Comparison of ENCODE assay signal across 8 mouse cellular contexts in the genomic region with DNA sequence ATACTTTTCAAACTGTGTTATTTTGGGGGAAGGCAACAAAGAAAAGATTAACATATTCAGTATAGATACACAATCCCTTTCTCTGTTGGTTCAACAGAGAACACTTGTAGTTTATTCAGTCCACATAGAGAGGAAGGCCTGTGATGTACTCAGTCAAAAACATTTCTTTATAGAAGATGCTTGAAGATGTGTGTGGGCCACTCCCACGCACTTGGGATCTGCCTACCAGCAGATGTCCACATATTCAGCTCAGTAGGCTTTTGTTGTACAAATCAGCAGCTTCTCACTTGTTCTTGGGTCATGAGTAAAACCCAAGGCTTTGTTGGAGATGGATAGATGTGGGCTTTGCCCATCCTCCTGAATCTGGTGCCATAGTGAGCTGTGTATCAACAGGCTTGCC.
"Had no signal": no experiment of that assay in that cellular context is flagged by ENCODE, and none has a peak within 500 bp of the region (broad histone marks: within the 10 kb centered on the region; RNA-seq: fewer than 3 reads in every experiment).

No protein-coding gene starts in this region.

- ATAC-seq: intestine, postnatal 0 days; liver, postnatal 0 days; lung, postnatal 0 days had no signal

- DNase-seq: kidney, postnatal 10 days; left cerebral cortex, postnatal 4 days; liver, postnatal 0 days; thymus, adult 2 months; thymus, postnatal 14 days; thymus, postnatal 4 days had no signal
